Mouse (Mus musculus) thymus, postnatal 25 days (tissue): ENCODE results near the gene Entpd7.

Experiments used
- DNase-seq: peaks from one replicate; pipeline ENCODE4 v3.0.0; 2022

Entpd7 gene

GRCm38 (mm10) chr19:43772311-43772710 is 82.8 kb downstream of the Entpd7 start:
- DNase-seq: no peak

- no peak for DNase-seq
Observed at GRCm38 (mm10) chr19:43775433-43775832, 86.0 kb downstream of the Entpd7 start.

GRCm38 (mm10) chr19:43776561-43776960 is 87.1 kb downstream of the Entpd7 start:
- DNase-seq: no peak

GRCm38 (mm10) chr19:43777308-43777707 is 87.8 kb downstream of the Entpd7 start:
- no peak for DNase-seq

GRCm38 (mm10) chr19:43780391-43780790 is 90.9 kb downstream of the Entpd7 start:
- DNase-seq: no peak

GRCm38 (mm10) chr19:43781980-43782379 is 92.5 kb downstream of the Entpd7 start, which contains the start of gene Abcc2:
TSS of gene Abcc2 (plus strand) at chr19:43782192.
- DNase-seq: no peak
